Mouse (Mus musculus): ENCODE results near the gene Gpr4.

GRCm38 (mm10) chr7:19268993-19269681, 56.8 kb downstream of the Gpr4 start:
- TF ChIP-seq POLR2A (IDR thresholded peaks at IDR 0.05; ENCODE audit: control insufficient read depth, extremely low read depth, insufficient read depth, low read length, poor library complexity) (no peak), CTCF (IDR thresholded peaks at IDR 0.05; ENCODE audit: borderline replicate concordance, control insufficient read depth, extremely low read depth, insufficient read depth, low read length, poor library complexity) (no peak)

Data from thymus, adult 2 months (tissue).